Mouse (Mus musculus) urinary bladder, adult 2 months (tissue): Measurements from ENCODE around the gene Arfip1. TPM values are rescaled to one million over a fixed set of nuclear protein-coding genes. Genes with fewer than 3 reads are reported as not detected.

Experiments used
- DNase-seq: peaks from one replicate; pipeline ENCODE4 v3.0.0; 2022; ENCODE audit warnings: low spot score
- polyA plus RNA-seq: library from polyadenylated mRNA; depleted of rRNA; stranded (reverse); fragments of >200 nt; gene quantifications from 2 replicates; pipeline ENCODE4 v1.2.3, GENCODE M21; 2012; rRNA removed

Gene Arfip1
- polyA plus RNA-seq, 1 experiment: 49.5 TPM

DNA sequence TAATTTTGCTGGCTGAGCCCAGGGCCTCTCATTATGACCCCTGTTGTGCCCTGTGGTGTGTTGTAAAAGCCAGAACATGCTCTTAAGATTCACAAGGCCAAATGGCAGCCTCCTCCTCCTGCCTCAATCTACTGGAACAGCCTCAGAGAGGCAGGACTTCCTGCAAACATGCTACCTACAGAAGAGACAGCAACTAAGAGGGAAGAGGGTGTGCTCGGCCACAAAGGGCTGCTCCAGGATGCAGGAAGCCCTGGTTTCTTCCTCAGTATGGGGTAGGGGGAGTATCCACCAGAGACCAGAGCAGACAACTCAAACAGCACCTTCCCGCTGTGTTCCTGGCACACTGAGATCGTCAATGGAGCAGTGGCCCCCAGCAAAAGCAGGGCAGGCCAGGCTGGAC is 121.9 kb downstream of the Arfip1 start:
- no peak for DNase-seq

DNA sequence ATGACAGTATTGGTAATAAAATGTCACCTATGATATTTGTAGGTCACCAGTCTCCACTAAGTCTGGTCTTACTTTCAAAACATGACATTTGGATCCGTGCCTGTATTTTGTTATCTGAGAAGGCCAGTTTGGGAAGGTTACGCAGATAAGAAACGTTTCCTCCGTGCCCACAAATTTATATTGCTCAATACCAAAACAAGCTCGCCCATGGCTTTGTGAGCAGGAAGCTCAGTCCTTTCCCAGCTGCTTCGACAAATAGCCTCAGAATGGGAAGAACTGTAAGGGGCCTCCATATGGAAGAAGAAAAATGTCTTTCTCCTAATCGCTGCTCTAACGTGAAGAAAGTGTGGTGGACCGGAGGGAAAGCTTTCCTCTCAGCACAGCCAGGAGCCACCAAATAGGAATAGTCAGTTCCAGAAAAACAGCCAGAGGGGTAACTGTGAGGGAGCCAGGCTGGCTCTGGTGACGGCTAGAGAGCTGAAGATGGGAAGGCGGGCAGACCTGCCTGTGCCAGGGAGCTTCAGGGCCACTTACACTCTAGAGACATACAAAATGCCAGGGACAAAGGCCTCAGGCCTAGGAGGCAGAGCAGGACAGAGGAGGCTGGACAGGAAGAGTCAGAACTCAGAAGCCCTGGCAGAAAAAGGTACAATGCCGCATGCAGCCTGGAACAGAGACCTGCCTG is 126.5 kb downstream of the Arfip1 start:
- DNase-seq: no peak

DNA sequence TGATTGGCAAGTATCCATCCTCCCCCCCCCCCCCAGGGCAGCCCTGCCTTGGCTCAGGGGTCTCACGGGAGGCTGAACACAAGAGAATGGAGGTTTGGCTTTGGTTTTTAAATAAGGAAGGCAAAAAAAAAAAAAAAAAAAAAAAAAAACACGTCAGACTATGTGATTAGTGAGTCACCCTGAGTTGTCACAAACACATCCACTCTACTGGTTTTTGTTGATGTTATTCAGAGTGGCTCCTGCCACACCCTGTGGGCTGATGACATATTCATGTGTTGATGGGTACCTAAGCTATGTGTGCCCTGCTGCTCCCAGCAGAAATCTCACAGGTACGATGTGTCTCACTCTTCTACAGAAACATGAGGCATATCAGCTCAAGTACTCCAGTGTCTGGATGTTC is 131.8 kb downstream of the Arfip1 start:
- DNase-seq: no peak

DNA sequence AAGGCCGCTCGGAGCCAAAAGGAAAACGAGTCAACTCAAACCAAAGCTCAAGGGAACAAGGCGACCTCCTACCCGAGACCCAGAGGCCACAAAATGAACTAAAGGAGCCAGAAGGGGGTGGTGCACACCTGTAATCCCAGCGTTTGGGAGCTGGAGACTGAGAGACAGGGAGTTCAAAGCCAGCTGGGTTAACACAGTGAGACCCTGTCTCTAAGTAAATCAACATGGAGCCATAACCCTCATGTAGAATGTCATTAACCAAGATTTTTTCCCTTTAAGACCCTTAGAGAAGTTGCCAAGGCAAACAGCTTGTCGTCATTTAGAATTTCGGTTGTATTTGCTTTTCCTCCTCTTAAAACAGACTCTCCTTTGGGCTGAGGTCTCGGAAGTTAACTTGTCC is 133.4 kb downstream of the Arfip1 start:
- DNase-seq: no peak

DNA sequence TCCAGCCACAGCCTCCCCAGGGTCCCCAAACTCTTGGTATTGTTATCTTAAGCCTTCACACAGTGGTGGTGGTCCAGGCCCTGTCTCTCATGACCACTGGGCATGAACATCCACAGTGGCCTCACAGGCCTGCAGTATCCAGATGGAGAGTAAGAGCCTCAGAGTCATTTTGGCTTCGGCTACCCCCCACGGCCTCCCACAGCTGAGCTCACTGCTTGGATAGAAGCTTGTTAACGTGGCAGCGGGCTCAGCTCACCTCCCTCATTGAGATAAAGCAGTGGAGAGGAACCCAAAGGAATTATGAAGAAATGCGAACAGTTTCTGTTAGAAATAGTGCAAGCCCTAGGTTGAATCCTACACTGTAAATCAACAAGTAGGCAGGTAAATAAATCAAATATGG is 134.6 kb downstream of the Arfip1 start:
- DNase-seq: no peak

Other genes with a start within 250 kb of the Arfip1 start
- 10.5 and 13.5 TPM in 2 replicates for gene Fhdc1, start 102.2 kb downstream of the Arfip1 start, polyA plus RNA-seq
- gene Tigd4, start 10.9 kb upstream of the Arfip1 start, polyA plus RNA-seq: 0.26 and 0.32 TPM in 2 replicates
- 37.8 and 40.6 TPM in 2 replicates for gene Tmem154, start 83.6 kb upstream of the Arfip1 start, polyA plus RNA-seq
- gene Fbxw7, start 232.6 kb upstream of the Arfip1 start, polyA plus RNA-seq: 11.6 and 12.8 TPM in 2 replicates